Mouse (Mus musculus) forebrain, embryonic 12.5 days (tissue): ENCODE results near the gene Sppl3. TPM values are rescaled to one million over a fixed set of nuclear protein-coding genes. Genes with fewer than 3 reads are reported as not detected.

ENCODE experiments used
- ATAC-seq: fragments of 200-750 bp; cut with Nextera tagmentation; 2 replicates; pipeline ENCODE4 v1.8.0; 2017; ENCODE audit warnings: moderate TSS enrichment; ENCODE audit not compliant: low FRiP score
- H3K27ac ChIP-seq: fragments of 300-500 bp; sonication (generic); 2 replicates; pipeline ENCODE4 v1.5.1; 2016; ENCODE audit warnings: mild to moderate bottlenecking
- H3K27me3 ChIP-seq: fragments of 300-500 bp; sonication (generic); 2 replicates; pipeline ENCODE4 v1.6.1; 2016; ENCODE audit warnings: mild to moderate bottlenecking
- H3K36me3 ChIP-seq: fragments of 300-500 bp; sonication (generic); replicated peaks from 2 replicates; pipeline ENCODE4 v1.6.1; 2016; ENCODE audit warnings: mild to moderate bottlenecking
- H3K4me1 ChIP-seq: fragments of 300-500 bp; sonication (generic); 2 replicates; pipeline ENCODE4 v1.6.1; 2016
- H3K4me2 ChIP-seq: fragments of 300-500 bp; sonication (generic); 2 replicates; pipeline ENCODE4 v1.6.1; 2016; ENCODE audit warnings: mild to moderate bottlenecking, moderate library complexity
- H3K4me3 ChIP-seq: fragments of 300-500 bp; sonication (generic); replicated peaks from 2 replicates; pipeline ENCODE4 v1.5.1; 2016; ENCODE audit warnings: mild to moderate bottlenecking
- H3K9ac ChIP-seq: fragments of 300-500 bp; sonication (generic); 2 replicates; pipeline ENCODE4 v1.6.1; 2016; ENCODE audit warnings: mild to moderate bottlenecking
- H3K9me3 ChIP-seq: fragments of 300-500 bp; sonication (generic); 2 replicates; pipeline ENCODE4 v1.6.1; 2016
- WGBS: fragments of 180-500 bp; shearing (Covaris S2); methylation state at CpG from one replicate; pipeline ENCODE4 v1.1.7; 2016; 5-methylcytosine and 5-hydroxymethylcytosine counted together
- polyA plus RNA-seq: library from polyadenylated mRNA; unstranded; fragments of >200 nt; fragmentation: Nextera tagmentation; extraction: Ambion mirVana; gene quantifications from 2 replicates; pipeline ENCODE4 v1.2.1, GENCODE M21; 2016

Gene Sppl3
- polyA plus RNA-seq, 1 experiment from 2014 or later = 19.1 TPM

DNA sequence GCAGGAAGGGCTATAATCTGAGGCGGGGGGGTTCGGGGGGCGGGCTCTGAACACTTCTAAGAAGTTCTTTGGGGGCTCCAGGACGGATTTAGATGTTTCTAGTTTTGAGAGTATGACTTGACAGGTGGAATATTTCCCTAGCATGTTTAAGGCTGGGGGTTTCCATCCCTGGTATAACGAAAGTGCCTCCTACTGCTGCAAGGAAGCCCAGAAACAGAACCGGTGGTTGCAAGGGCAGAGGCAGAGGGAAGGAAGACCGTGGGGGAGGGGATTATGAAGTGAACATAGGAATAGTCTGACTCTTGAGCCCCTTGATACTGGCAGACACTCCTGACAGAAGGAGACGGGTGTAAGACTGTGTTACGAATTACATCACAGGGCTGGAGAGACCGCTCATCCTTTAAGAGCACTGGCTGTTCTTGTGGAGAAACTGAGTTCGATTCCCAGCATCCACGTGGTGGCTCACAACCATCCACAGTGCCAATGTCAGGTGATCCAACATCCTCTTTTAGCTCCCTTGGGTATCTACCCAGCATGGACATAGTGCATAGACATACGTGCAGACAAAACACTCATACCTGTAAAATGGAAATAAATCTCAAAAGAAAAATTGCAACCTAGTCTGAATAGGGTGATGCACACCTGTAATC is 7.6 kb upstream of the Sppl3 start:
- no peak for ATAC-seq
- no peak overlapping the region for H3K4me3 ChIP-seq
- H3K36me3 ChIP-seq = no peaks in the 10 kb centered on the region
- H3K9me3 ChIP-seq = no peaks in the 10 kb centered on the region
- H3K27ac ChIP-seq = no peak overlapping the region
- no peak overlapping the region for H3K4me2 ChIP-seq
- H3K4me1 ChIP-seq = no peaks in the 10 kb centered on the region
- H3K9ac ChIP-seq = no peak overlapping the region
- whole genome bisulfite sequencing = 81% methylated on average over 13 of the region's 13 CpGs
- no peaks in the 10 kb centered on the region for H3K27me3 ChIP-seq

GRCm38 (mm10) chr5:115007768-115008167 is 3.2 kb upstream of the Sppl3 start:
- Histone ChIP-seq H3K4me2 (no peak overlapping the region), H3K9me3 (no peaks in the 10 kb centered on the region), H3K27me3 (0 out of 2 replicates have a peak, but pooled peaks cover 6% of the 10 kb centered on the region), H3K27ac (no peak overlapping the region), H3K4me3 (no peak overlapping the region), H3K4me1 (peaks cover 15% of the 10 kb centered on the region), H3K9ac (no peak overlapping the region), H3K36me3 (no peaks in the 10 kb centered on the region)
- WGBS = 86% methylated on average over 5 of the region's 5 CpGs
- no peak for ATAC-seq

DNA sequence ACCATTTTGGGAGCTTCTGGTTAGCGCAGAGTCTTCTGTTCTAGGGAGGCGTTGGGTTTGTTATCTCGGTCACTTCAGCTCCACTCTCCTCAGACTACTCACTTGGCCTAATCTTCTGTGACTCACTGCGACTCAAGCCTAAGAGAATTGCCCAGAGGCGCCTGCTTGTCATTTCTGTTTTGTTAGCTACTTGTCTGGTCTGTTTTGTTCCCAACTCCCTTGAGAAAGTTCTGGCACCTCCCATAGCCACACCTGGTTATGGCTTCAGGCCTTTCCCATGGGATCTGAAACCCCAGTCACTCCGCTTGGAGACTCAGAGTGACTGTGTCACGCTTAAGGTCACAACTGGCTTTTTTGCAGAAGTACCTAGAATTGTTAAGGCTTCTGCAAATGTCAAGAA is 2.6 kb upstream of the Sppl3 start:
- Histone ChIP-seq H3K27ac (no peak overlapping the region), H3K4me1 (peaks cover 21% of the 10 kb centered on the region), H3K9ac (no peak overlapping the region), H3K4me2 (no peak overlapping the region), H3K4me3 (no peak overlapping the region), H3K27me3 (0 out of 2 replicates have a peak, but pooled peaks cover 6% of the 10 kb centered on the region), H3K9me3 (no peaks in the 10 kb centered on the region), H3K36me3 (no peaks in the 10 kb centered on the region)
- ATAC-seq = no peak
- 90% methylated on average over 7 of the region's 7 CpGs for WGBS

DNA sequence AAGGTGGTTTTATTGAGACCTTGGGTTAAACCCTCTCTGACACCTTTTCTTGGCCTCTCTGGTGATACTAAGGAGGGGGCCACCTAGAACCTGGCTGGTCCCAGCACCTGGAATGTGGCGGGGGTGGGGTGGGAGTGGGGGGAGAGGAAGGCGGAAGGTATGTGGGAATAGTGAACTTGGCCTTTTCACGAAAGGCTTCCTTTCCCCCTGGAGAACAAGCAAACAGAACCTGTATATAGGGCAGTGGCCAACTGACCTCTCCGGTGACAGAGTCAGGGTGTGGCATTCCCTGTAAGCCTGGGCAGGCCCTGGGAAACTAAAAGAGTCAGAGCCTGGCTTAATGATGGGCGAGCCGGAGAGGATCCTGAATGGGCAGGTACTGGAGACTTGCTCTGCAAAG is 1.8 kb upstream of the Sppl3 start:
- Histone ChIP-seq H3K4me1 (peaks cover 27% of the 10 kb centered on the region), H3K36me3 (no peaks in the 10 kb centered on the region), H3K27me3 (0 out of 2 replicates have a peak, but pooled peaks cover 6% of the 10 kb centered on the region), H3K4me3 (no peak overlapping the region), H3K27ac (no peak overlapping the region), H3K9me3 (no peaks in the 10 kb centered on the region), H3K4me2 (no peak overlapping the region), H3K9ac (no peak overlapping the region)
- ATAC-seq = no peak
- WGBS = 94% methylated on average over 6 of the region's 6 CpGs

DNA sequence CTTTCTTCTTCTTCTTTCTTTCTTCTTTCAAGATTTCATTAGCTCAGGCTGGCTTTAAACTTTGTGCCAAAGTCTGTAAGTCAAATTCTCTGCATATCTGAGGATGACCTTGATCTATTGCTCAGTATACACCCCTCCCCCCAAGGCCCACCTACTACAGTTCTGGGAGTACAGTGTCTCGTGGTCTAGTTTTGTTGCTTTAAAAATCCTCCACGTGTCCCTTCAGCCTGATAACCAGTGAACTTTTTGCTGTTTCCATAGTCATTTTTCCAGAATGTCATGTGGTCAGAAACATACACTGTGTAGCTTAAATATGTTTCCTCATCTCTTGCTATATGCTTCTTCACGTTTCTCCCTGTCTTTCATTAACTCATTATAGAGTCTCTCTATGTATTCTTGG is 976 bp upstream of the Sppl3 start:
- Histone ChIP-seq H3K4me1 (peaks cover 33% of the 10 kb centered on the region), H3K27me3 (0 out of 2 replicates have a peak, but pooled peaks cover 6% of the 10 kb centered on the region), H3K9ac (no peak overlapping the region), H3K4me3 (no peak overlapping the region), H3K36me3 (no peaks in the 10 kb centered on the region), H3K27ac (no peak overlapping the region), H3K9me3 (no peaks in the 10 kb centered on the region), H3K4me2 (peak overlapping the region; percentile 79)
- ATAC-seq = no peak
- WGBS = 60% methylated on average over 3 of the region's 3 CpGs

- 0% methylated on average over 31 of the region's 57 CpGs for WGBS
- Histone ChIP-seq H3K4me3 (peak overlapping the region; percentile 99), H3K36me3 (no peaks in the 10 kb centered on the region), H3K4me2 (peak overlapping the region; percentile 99), H3K27ac (peak overlapping the region; percentile 93), H3K4me1 (peaks cover 38% of the 10 kb centered on the region), H3K27me3 (0 out of 2 replicates have a peak, but pooled peaks cover 6% of the 10 kb centered on the region), H3K9me3 (no peaks in the 10 kb centered on the region), H3K9ac (peak overlapping the region; percentile 98)
- peak; percentile 56 for ATAC-seq
Measured at GRCm38 (mm10) chr5:115011217-115011518, 231 bp downstream of the Sppl3 start.

DNA sequence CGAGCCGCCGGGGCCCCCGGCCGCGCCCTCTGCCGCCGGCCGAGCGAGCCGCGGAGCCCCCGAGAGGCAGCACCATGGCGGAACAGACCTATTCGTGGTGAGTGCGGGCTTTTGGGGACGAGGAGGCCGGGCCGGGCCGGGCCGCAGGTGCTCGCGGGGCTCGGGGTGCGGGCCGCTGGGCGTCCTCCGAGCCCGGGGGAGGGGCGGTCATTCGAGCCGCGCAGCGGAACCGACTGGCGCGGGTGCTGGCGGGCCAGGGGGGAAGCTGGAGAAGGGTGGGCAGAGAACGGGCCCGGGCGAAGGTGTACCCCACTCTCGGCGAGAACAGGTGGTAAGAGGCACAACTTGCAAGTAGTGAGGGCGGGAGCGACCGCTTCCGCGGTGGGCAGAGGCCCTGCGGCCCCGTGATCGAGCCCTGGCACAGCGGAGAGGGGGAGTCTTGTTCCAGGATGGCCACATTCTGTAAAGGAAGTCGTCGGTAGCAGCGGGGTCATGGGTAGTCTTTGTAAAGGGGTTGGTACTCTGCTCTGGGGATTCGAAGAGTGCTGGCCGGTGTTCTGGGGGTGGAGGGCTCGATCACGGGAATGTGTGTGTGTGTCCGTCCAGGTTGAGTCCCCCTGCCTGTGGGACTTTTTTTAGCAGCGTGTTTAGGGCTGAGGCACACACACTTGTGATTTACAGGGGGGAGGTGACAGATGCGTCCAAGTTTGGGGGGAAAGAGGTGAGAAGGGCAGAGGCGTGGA is 753 bp downstream of the Sppl3 start:
- WGBS = under 1% methylated on average over 60 of the region's 63 CpGs
- peak overlapping the region; percentile 98 for H3K9ac ChIP-seq
- peak; percentile 34; the same call in 1 of the 2 replicates for ATAC-seq

DNA sequence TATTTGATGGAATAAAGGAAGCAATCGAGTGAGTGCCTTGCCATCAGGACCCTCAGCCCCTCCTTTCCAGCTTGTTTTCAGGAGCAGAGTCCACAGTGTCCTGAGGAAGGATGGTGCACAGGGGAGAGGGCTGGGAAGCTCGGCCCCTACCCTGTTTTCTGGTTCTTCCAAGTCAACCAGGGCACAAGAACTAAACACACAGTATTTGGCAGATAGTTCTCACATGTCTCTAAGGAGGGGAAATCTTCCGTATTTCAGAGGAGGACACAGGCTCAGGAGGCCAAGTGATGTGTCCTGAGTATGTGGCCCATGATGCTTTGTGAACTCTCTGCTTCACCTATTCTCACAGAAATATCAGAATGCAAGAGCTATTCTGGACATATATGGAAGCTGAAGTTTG is 2.5 kb downstream of the Sppl3 start:
- Histone ChIP-seq H3K4me3 (peak overlapping the region; percentile 99), H3K36me3 (no peaks in the 10 kb centered on the region), H3K27me3 (0 out of 2 replicates have a peak, but pooled peaks cover 6% of the 10 kb centered on the region), H3K27ac (no peak overlapping the region), H3K9ac (peak overlapping the region; percentile 17; the same call in 1 of the 2 replicates), H3K4me1 (peaks cover 38% of the 10 kb centered on the region), H3K4me2 (peak overlapping the region; percentile 99), H3K9me3 (no peaks in the 10 kb centered on the region)
- ATAC-seq = no peak
- WGBS = 75% methylated on average over 3 of the region's 3 CpGs

More for the DNA sequence above, 753 bp downstream of the Sppl3 start:
- H3K27me3 ChIP-seq = 0 out of 2 replicates have a peak, but pooled peaks cover 6% of the 10 kb centered on the region
- peaks cover 38% of the 10 kb centered on the region for H3K4me1 ChIP-seq
- no peaks in the 10 kb centered on the region for H3K9me3 ChIP-seq
- peak overlapping the region; percentile 99 for H3K4me2 ChIP-seq
- H3K4me3 ChIP-seq = peak overlapping the region; percentile 99
- peak overlapping the region; percentile 93 for H3K27ac ChIP-seq
- H3K36me3 ChIP-seq = no peaks in the 10 kb centered on the region

GRCm38 (mm10) chr5:115014570-115014969 is 3.6 kb downstream of the Sppl3 start:
- no peak for ATAC-seq
- Histone ChIP-seq H3K36me3 (no peaks in the 10 kb centered on the region), H3K9me3 (no peaks in the 10 kb centered on the region), H3K4me2 (no peak overlapping the region), H3K9ac (0 out of 2 replicates have a peak overlapping the region, but pooled peaks have one; percentile 12), H3K4me3 (no peak overlapping the region), H3K27me3 (no peaks in the 10 kb centered on the region), H3K27ac (no peak overlapping the region), H3K4me1 (peaks cover 38% of the 10 kb centered on the region)
- 64% methylated on average over 1 of the region's 1 CpGs for WGBS

GRCm38 (mm10) chr5:115015121-115015520 is 4.2 kb downstream of the Sppl3 start:
- no peak for ATAC-seq
- no peak overlapping the region for H3K4me2 ChIP-seq
- peaks cover 38% of the 10 kb centered on the region for H3K4me1 ChIP-seq
- H3K36me3 ChIP-seq = no peaks in the 10 kb centered on the region
- H3K9ac ChIP-seq = no peak overlapping the region
- no peaks in the 10 kb centered on the region for H3K27me3 ChIP-seq
- no peaks in the 10 kb centered on the region for H3K9me3 ChIP-seq
- H3K4me3 ChIP-seq = no peak overlapping the region
- H3K27ac ChIP-seq = no peak overlapping the region
- 60% methylated on average over 4 of the region's 4 CpGs for whole genome bisulfite sequencing

DNA sequence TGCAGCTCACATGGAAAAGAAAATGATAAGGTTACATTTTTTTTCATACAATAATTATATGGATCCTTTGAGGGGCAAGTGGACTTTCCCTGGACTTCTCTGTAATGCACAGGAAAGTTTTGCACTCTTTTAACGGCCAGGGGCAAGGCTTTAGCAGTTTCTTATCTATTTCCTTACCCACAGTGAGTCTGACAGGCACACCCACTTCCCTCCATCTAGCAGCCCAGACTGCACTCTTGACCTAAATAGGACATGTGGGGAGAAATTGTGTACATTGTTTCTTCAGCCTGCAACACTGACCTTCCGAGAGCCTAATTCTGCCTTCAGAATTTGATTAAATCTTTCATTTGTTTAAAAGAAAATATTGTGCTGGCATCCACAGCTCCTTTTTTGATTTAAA is 7.3 kb downstream of the Sppl3 start:
- WGBS = 78% methylated on average over 2 of the region's 2 CpGs
- Histone ChIP-seq H3K36me3 (no peaks in the 10 kb centered on the region; the same call in 1 of the 2 replicates), H3K9me3 (no peaks in the 10 kb centered on the region), H3K27me3 (no peaks in the 10 kb centered on the region), H3K27ac (no peak overlapping the region), H3K9ac (no peak overlapping the region), H3K4me3 (no peak overlapping the region), H3K4me1 (peaks cover 18% of the 10 kb centered on the region), H3K4me2 (no peak overlapping the region)
- no peak for ATAC-seq

DNA sequence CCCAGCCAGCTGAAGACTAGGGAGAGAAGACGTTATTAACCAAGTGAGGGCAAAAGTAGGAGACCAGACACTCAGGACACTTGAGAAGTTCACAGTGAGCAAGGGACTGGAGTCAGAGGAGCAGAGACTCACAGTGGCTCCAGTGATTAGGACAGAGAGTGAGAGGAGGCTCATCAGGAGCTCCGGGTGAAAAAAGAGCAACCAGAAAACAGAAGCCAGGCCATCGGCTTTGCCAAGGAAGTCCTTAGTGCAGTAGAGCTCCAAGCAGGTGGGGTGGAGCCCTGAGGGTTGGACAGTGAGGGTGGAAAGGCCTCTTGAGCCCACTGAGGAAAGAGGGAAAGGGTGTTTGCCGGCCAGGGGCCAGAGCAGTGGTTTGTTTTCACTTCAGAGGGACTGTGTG is 7.9 kb downstream of the Sppl3 start:
- 82% methylated on average over 4 of the region's 4 CpGs for WGBS
- H3K9ac ChIP-seq = no peak overlapping the region
- H3K9me3 ChIP-seq = no peaks in the 10 kb centered on the region
- H3K27ac ChIP-seq = no peak overlapping the region
- no peaks in the 10 kb centered on the region; the same call in 1 of the 2 replicates for H3K36me3 ChIP-seq
- peaks cover 12% of the 10 kb centered on the region for H3K4me1 ChIP-seq
- no peaks in the 10 kb centered on the region for H3K27me3 ChIP-seq
- no peak overlapping the region for H3K4me3 ChIP-seq
- no peak overlapping the region for H3K4me2 ChIP-seq
- no peak for ATAC-seq
